Mouse (Mus musculus) c-Kit-positive CD71-positive TER-119-negative erythroid progenitor cells, embryonic 14.5 days (primary cell): ENCODE results near the gene Dpp4.
A peak's percentile ranks its signal among the peaks of the same experiment; 100 is the strongest.

Source experiments
- DNase-seq: peaks from one replicate; pipeline ENCODE4 v3.0.0-alpha.2; 2013; ENCODE audit warnings: low read depth

The Dpp4 gene

GRCm38 (mm10) chr2:62287532-62287931 is 124.5 kb downstream of the Dpp4 start:
- no peak for DNase-seq

- DNase-seq: peak; percentile 17
These were observed 126.2 kb downstream of the Dpp4 start for GRCm38 (mm10) chr2:62285847-62286246.

- peak; percentile 16 for DNase-seq
These were observed 127.0 kb downstream of the Dpp4 start for GRCm38 (mm10) chr2:62285026-62285425.
